Mouse (Mus musculus) CH12F3 (cell line): ENCODE measurements around the gene Olfr134.
"Not testable (repeated sequence)": the region's sequence is repeated elsewhere in the genome, so short reads cannot be mapped to it uniquely, and the experiment has no call there.

Experiments
- in situ Hi-C: fragments of 300-500 bp; cut with MboI; formaldehyde crosslinking; loops from 2 replicates; pipeline ENCODE4 v1.14.3; 2020; ENCODE audit warnings: low sequenced_read_pairs

Olfr134 gene

GRCm38 (mm10) chr17:38171088-38171487, at the start of gene Olfr134:
Gene Olfr134 (plus strand): TSS chr17:38171388.
- in situ Hi-C loops: no loop called here

DNA sequence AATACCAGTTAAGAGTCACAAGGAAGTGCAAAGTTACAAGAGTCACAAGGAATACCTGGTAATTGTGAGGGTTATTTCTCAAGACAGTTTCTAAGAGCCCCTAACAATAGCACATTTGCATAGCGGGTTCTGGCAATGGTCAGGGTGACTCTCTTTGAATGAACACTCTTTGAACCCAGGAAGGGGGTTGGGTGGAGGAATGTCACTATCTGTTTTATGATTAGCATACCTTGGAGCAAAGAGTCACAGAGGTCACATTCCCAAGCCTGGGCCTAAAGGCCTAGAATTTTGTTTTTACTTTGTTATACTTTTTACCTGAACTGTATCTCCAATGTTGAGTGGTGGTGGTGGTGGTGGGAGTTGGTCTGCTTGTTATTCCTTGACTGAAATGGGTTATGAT, 47.0 kb upstream of the Olfr134 start:
- in situ Hi-C loops: not testable (repeated sequence)

DNA sequence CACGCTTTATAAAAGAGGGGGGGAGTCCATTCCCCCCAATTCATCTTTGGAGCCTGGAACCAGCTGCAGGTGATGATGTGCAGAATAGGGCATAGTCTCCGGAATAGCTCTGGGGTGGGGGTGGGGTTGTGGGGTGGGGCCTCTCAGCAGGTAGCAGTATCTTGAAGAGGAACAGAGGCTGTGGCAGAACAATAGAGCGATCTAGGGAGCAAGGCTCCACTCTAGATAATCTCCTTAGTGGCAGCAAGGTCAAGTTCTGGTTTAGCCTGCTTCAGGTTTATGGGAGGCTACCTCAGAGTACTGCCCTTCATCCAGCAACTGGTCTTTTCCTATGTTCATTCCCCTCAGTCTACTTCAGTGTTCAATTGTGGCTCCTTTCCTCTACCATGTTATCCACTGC, 45.8 kb upstream of the Olfr134 start:
- in situ Hi-C loops: not testable (repeated sequence)

DNA sequence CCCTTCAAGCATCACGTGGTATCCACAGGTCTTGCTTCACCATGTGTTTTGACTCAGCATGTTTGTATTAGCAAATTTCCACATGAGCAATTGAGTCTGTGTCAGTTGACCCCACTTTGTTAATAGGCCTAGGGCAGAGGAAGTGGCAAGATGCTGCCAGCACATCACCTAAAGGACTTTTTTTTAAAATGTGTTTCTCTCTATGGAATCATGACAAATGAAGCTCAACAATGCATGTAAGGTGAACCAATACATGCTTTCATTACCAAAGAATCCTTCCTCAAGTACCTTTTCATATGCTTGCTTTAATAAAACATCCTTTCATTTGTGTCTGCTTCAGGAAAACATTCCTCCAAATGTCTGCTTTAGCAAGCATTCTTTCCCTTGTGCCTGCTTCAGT, 36.8 kb upstream of the Olfr134 start, which contains the start of gene Olfr132:
Olfr132 (minus strand) TSS at position 101 of the 400 bp plus-strand sequence.
- in situ Hi-C loops: no loop called here

- in situ Hi-C loops: no loop called here
Observed at GRCm38 (mm10) chr17:38144981-38145380, 26.2 kb upstream of the Olfr134 start, which contains the start of gene Olfr133. Gene Olfr133 (plus strand): TSS chr17:38145281.

DNA sequence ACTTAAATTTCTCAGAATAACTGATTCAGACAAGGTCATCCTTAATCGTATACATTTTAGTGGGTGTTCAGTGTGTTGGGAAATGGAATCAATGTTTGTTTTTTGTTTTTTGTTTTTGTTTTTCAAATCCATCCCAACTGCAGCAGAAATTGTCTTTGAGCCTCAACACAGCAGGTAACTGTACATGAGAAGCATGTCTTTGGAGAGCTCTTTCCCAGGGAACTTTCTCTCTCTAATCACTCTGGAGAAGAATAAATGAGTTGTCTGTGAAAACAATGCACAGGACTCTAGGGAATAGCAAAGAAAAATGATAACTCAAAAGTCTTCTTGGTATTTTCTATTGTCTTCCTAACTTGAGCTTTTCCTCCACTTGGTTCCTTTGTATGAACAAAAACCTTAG, 32.8 kb downstream of the Olfr134 start, which contains the start of gene Olfr135:
Olfr135 (plus strand) TSS at position 301 of the 400 bp plus-strand sequence.
- in situ Hi-C loops: no loop called here
